Mouse (Mus musculus) heart, postnatal 0 days (tissue): Measurements from ENCODE around the gene Evi5l.

ENCODE experiments used
- CTCF ChIP-seq: IDR thresholded peaks from 2 replicates; pipeline ENCODE4 v1.5.1; 2016; ENCODE audit warnings: antibody characterized with exemption, control low read depth, low read depth
- EP300 ChIP-seq: IDR thresholded peaks from 2 replicates; pipeline ENCODE4 v1.6.1; 2016; ENCODE audit warnings: antibody characterized with exemption, low read depth

DNA sequence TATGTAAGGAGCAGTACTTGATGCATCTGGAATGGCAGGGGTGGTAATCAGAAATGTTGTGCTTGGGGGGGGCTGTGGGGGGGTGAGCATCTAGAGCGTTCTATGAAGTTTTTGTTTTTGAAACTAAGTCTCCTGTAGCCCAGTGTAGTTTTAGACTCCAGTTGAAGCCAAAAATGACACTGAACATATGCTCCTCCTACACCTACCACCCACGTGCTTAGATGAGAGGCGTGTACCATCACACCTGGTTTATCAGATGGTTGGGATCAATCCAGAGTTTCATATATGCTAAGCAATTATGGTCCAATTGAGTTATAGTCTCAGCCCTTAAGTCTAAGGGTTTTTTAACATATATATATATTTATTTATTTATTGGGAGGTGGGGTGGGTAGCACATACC is 53.2 kb downstream of the Evi5l start:
- no peak for TF ChIP-seq CTCF
- TF ChIP-seq EP300, result no peak
